Mouse (Mus musculus) thymus, postnatal 4 days (tissue): ENCODE measurements around the gene Sdf4.
A peak's percentile ranks its signal among the peaks of the same experiment; 100 is the strongest.

ENCODE experiments used
- DNase-seq: peaks from one replicate; pipeline ENCODE4 v3.0.0; 2021

Sdf4 gene

DNA sequence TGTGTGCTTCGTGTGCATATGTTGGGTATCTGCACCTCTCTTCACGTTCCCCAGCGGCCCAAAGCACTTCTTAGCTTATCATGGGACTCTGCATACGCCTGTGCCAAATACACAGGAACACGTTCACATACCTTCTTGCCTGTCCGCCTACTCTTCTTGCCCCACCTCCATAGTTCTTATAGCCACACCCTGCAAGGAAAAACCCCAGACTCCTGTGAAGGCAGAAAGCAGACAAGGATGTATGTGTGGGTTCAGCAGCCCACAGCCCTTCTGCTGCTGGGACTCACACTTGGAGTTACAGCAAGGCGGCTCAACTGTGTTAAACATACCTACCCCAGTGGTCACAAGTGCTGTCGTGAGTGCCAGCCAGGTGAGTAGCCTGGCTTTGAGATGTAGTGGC, 21.0 kb downstream of the Sdf4 start, which contains the start of gene Tnfrsf4:
Tnfrsf4 (plus strand) TSS at position 207 of the 400 bp plus-strand sequence.
- no peak for DNase-seq

DNA sequence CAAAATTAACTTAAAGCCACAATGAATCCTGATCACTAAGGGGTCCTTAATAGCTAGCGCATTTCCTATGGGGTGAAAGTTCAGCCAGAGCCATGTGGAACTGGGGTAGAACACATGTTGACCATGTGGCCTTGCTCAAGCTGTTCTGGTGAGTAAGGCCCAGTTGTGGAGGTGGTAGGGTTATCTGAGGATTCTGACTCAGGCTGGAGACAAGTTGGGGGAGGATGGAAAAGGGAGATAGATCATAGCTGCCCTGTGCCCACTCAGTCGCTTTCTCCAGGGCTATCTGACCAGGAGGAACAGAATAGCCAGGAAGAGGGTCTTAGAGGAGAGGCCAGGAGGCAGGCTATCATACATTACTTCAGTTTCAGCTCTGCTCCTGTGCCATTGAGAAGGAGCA, 21.8 kb downstream of the Sdf4 start:
- DNase-seq = no peak

DNA sequence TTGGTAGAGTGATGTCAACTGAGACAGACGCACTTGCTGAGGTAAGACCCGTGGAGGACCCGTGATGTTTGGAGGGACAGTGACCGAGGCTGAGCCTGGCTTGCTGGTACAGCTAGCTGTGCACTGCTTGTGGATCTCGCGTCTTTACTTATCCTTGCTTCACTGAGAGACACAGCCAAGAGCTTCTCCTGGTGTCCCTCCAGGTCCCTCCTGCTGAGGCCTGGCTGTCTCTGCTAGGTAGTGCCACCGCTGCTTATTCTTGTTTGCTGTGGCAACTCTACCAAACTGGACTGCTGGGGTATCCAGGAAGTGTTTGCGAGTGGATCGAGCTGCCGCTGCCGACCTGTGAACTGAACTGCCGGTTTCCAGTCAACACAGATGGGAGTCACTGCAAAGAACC, 27.1 kb downstream of the Sdf4 start:
- DNase-seq = no peak

DNA sequence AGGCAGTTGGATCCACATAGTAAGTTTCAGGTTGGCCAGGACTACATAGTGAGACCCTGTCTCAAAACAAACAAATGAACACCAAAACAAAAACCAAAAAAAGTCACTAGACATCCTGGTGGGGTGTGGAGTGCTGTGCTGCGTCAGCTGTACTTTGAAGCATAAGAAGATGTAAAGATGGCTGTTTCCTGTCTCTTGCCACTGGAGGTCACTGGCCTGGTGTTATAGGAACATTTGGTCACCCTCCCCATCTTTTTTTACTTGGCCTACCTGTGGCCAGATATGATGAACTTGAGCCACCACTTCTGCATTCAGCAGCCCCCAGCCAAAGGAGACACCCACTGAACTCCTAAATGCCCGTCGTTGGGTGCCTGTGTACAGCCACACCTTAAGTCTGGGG, 28.7 kb downstream of the Sdf4 start:
- no peak for DNase-seq

DNA sequence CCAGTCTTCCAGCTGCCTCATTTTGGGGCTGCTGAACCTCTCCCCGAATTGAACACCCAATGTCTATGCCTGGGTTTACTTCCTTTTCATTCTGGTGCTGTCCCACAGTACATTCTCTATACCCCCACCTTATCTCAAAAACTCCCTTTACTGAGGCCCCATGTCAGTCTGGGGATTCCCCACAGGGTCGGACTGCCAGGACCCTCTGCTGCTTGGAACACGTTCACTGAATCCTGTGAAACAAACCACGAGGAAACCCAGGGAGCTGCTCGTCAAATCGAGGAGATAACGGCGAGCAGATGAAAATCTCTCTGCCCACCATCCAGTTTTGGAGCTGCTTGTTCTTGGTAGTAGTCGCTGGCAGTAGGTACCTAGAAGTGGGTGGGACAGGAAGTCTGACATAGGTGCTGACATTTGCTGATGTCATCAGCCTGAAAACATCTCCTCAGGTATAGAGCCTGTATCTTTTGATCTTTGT, 29.3 kb downstream of the Sdf4 start:
- peak; percentile 31 for DNase-seq

DNA sequence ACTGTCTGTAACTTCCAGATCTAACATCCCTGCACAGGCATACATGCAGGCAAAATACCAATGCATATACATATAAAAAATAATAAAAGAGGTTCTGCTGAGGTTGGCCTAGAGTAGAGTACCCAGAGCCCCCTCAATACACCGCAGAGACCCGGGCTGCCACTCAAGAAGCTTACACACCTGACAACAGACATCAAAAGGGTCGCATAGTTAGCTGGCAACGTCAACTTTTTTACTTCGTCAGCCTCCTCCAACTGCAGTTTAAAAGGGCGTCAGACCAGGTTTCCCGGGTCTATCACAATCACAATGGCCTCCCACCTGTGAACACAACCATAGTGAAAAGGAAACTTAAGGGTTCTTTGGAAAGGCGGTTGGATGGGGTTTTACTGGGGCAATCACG, 30.8 kb downstream of the Sdf4 start:
- peak; percentile 55 for DNase-seq

DNA sequence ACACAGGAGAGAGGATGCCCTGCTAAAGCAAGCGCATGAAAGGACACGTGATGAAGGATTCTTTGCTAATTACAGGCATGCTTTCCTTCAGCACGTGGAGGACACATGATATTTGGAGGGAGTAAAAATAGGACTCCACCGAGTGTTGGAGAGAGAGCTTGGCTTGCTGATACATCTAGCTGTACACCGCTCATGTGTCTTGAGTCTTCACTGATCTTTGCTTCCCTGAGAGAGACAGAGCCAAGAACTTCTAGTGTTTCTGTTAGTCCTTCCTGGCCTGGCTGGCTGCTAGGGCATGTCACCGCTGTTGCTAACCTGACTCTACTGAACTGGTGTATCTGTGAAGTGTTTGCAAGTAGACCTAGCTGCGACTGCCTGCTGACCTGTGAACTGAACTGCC, 31.5 kb downstream of the Sdf4 start:
- DNase-seq = no peak

DNA sequence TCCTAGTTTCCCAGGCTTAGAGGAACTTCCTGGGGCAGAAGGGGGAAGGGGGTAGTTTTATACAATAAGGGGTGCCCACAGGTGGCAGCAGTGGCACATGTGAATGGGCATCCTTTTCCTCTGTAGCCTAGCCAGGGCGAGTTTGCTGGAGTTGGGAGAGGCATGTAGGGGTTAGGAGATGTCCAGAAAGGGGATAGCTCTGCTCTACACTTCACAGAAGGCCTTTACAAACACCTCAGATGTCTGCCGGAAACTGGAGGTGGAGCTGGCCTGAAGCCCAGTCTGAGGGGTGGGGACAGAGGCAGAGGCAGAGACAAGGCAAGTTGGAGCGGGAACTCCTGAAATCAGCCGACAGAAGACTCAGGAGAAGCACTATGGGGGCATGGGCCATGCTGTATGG, 33.3 kb downstream of the Sdf4 start, which contains the start of gene Tnfrsf18:
Tnfrsf18 (plus strand) TSS at position 152 of the 400 bp plus-strand sequence.
- DNase-seq = peak; percentile 78

DNA sequence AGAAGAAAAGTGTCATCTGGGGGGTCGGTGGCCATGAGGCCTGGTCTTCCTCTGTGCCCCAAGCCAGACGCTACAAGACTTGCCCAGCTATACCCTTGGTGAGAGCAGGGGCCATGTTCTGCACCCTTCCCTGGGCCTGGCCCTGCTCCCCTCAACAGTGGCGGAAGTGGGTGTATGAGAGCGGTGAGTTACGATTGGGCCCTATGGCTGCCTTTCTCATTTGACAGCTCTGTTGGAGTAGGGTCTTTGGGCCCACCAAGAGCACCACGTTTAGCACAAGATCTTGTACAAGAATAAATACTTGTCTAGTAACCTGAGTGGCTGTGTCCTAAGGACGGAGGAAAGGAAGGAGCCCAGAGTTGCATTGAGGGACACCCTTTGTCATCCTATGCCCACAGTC, 35.9 kb downstream of the Sdf4 start:
- no peak for DNase-seq

DNA sequence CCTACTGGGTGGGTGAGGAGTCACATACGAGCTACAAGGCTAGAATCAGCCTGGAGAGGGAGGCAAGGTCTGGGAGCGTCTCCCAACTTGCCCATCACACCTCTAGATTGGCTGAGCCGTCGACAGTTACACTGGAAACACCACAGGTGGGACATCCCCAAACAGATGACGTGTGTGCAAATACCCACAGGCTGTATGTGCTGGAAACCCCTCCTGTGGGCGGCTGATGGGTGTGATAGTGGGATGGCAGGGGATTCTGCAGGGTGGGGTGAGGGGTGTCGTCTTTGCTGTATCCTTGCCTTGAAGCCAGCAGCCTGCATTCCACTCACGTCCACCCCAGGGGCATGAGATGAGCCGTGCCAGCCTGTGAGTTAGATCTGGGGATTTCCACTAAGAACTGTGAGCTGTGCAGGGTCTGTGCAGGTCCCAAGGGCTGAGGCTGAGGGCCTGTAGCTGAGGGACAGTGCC, 38.0 kb downstream of the Sdf4 start:
- DNase-seq = peak; percentile 34

DNA sequence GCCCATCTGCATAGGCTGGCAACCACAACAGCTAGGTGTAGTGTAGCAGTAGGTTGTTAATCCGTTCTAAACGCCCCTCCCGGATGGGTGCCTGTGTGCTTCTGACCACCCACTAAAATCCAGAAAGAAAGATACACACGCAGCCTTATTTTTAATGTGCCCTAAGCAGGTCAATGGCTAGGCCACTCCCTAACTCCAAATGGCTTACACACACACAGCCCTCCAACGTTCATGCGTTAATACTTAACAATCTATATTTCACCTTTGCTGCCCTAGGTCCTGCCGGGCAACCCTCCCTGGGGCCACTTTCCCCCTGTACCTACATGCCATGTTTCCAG, 38.6 kb downstream of the Sdf4 start:
- no peak for DNase-seq

DNA sequence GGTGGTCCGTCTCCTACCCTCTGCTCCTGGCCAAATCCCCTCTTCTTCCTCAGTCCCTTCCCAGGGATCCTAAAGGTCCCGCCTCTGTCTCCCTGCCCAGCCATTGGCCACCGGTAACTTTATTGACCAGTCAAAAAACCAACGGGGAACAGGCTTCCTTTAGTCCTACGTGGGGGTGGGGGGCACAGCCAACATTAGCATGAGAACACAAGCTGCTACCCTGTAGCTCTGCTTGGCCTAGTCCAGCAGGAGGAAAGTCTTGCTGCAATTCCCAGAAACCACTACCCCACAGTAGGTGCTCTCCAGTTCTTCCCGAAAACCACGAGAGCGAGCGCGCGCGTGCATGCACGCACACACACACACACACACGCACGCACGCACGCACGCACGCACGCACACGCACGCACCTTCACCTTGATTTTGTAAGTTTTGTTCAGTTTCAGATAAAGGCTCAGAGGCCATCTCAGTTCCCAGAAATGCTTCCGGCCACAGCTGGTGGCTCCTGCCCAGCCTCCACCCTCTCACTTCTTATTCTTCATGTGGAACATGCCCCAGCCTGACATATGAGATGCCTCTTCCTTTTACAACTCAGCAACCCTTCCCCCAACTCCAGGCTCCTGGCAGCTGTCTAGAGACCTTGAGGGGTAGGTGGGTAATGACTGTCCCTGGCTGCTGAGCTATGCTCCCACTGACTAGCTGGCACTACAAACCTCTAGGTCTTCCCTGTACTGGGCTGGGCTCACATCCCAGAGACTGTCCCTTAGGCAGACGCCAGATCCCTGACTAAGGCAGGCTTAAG, 39.1 kb downstream of the Sdf4 start:
- peak; percentile 70 for DNase-seq

DNA sequence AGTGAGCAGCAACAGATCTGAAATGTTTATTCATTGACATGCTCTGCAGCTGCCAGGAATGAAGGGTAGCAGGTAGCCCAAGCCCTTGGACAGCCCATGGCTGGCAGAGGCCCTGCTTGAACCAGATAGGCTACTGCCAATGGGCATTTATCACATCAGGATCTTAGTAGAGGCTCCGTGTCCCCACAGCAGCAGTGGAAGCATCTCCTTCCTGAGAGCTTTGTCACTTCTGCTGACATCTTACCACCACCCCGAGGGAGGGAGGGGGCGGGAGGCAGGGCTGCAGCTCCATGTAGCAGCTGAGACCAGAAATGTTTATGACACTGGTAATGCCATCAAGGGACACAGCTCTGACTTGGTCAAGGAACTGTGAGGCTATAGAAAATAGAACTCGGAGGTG, 40.2 kb downstream of the Sdf4 start:
- DNase-seq = peak; percentile 68

DNA sequence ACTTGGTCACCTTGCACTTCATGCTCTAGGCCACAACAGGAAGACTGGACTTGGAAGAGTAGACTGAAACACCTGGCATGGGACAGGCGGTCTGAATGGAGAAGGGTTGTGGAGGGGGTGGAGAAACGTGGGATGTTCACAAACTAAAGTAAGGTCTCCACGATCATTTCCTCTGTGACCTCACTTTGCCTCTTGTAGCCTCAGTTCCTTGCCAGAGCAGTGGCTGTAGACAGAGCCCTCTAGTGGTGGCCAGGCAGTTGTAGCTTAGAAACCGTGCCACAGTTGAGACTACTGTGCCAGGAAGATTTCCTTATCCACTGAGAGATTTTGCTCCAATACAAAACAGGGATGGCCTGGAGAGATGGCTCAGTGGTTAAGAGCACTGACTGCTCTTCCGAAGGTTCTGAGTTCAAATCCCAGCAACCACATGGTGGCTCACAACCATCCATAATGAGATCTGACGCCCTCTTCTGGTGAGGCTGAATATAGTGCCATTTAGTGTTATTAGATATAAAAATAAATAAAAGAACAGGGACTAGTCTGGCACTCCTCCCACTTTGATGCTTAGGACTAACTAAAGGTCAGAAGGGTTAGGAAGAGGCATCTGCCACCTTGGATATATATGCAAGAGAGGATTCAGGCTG, 40.9 kb downstream of the Sdf4 start:
- peak; percentile 77 for DNase-seq

DNA sequence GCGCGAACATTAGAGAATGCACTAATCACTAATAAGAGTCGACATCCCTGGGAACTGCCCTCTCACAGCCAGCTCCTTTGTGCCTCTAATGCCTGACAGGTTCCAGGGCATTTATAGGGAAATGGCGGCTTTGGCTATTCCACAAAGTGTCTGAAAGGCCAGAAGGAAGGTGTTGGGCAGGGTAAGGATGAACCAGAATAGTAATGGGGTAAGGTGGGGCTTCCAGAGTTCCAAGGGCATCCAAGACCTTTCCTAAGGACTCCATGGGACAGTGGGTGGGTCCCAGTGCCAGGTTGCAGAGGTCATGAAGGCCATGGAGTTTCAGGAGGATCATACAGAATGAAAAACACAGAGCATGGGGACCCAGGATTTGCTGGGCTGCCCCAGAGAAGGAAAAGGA, 41.6 kb downstream of the Sdf4 start:
- DNase-seq = no peak

DNA sequence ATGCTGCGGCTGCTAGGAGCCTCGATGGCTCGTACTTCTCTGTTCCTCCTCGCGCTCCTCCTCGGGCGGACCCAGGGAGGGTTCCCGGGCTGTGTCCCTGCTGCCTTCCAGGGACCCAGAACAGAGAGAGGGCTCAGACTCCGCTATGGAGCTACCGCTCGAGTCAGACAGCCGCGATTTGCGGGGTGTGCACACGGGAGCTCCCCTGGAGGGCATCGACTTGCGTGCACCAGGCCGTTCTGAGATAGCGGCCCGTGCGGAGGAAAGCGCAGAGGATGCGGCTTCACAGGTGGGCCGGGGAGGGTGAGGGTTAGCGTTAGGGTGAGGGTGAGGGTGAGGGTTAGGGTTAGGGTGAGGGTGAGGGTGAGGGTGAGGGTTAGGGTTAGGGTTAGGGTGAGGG, 42.2 kb downstream of the Sdf4 start:
- DNase-seq = peak; percentile 65

DNA sequence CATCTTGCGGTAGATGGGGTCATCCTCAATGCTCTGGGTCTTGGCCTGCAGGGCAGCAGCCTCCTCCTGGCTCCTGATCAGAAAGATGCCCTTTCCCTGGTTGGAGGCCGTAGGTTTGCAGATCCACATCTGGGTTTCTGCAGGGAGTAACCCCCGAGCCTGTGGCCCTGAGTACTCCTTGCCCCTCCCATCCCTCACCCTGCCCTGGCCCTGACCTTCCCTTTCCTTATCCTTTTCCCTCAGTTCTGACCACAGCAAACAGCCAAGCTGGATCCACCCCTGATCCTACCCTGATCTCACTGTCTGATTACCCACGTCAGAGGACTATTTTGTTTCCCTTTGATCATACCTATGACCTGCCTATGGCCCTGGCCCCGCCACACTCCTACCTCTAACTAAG, 52.1 kb downstream of the Sdf4 start:
- DNase-seq = no peak

DNA sequence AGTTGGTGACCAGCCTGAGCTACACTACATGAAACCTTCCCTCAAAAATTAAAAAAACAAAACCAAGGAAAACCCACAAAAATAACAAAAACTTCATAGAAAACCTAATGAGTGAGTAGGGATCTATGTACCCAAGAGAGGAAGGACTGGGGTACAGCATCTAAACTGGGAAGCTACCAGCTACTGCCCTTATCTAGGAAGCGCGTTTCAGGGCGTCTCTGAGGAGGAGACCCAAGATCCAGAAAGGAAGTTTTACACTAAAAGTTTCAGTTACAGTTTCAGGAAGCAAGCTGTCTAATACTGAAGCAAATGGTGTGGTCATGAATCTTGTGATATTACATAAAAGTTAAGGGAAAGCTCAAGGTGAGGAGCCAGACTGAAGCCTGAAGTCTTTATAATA, 57.1 kb downstream of the Sdf4 start:
- no peak for DNase-seq

DNA sequence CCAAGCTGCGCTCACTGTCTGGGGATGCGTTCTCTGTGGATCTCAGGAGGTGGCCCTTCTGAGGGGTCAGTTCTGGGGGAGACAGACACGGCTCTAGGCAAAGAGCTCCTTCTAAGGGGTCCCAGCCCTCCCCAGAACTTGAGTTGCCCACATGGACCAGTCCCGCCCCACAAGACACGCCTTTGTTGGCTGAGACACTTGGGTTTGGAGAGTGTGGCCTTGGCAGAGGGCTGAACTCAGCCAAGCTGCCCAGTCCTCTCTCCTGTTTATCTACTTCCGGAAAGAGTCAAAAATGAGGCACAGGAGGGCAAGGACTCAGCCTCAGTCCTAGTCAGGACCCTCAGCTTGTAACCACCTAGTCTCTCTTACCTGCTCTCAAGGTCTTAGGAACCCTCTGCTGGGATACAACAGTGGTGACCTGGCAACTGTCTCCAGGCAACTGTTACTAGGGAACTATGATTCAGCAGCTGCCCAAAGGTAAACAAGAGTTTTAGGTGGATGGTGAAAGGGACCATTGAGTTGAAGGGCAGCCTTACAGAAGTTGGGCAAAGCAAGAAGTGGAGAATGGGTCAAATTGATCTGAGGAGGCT, 57.8 kb downstream of the Sdf4 start:
- DNase-seq = no peak

DNA sequence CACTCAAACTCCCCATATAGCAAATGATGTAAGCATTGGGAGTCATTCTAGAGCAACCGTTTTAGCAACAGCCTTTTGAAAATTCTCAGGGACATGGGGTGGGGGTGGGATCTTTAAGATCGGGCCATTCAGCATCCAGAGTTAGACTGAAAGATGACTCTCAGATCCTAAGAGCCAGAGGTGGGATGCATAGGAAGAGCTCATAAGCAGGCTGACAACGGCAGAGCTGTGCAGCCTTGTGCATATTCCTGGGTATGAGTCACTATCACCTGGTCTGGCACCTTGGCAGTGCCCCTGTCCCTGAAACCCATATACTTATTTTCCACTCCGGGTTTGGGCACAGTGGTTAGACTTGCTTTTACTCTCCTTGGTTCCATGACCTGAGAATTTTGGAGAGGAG, 60.4 kb downstream of the Sdf4 start:
- no peak for DNase-seq

DNA sequence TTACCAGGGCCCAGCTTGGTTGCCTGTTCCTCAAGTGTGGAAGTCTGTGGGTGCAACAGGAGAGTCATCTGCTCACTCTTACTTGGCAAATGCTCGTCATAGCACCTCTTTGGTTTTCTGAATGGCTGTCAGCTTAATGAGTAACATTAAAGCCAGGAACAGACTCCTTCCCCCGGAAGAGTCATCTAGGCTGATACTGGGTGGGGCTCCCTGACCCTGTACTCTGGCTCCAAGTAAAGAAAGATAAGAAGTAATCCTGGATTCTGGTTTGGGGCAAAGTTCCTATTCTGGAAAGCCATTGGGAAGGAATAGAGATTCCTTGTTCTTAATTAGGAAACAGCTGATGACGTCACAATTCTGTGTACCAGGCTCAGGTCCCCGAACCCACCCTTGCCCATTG, 61.5 kb downstream of the Sdf4 start:
- DNase-seq = no peak

DNA sequence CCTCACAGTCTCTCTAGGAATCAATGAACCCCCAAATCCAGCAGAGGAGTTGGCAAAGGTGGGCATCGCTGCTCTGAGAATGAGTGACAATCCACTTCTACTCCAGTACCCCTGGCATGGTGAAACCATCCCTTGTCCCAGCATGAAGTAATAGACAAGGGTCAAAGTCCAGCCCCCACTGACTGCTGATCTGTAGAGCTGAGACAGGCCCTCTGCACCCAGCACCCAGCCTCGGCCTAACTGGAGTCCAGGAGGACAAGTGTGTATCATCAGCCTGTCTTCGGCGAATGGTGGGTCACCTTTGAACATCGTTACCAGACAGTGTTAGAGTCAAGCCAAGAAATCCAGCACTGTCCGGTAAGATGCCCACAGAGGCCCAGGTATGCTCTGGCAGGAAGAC, 61.9 kb downstream of the Sdf4 start:
- no peak for DNase-seq

DNA sequence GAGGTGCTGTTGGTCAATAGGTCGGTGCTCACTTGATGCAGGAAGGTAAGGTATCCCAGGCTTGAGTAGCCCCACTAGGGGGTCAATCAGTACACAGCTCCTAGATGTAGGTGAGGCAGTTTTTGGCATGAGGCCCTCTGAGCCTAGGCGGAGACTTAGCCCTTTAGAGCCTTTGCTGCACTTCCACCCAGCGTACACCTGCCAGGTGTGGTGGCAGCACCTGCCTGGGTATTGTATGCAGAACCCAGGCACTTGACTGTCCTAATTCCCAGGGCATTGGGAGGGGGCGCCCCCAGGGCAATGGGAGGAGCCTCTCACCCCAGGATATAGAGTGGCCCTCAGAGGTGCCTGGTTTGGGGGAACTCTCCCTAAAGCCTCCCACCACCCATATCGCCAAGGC, 62.5 kb downstream of the Sdf4 start:
- no peak for DNase-seq

DNA sequence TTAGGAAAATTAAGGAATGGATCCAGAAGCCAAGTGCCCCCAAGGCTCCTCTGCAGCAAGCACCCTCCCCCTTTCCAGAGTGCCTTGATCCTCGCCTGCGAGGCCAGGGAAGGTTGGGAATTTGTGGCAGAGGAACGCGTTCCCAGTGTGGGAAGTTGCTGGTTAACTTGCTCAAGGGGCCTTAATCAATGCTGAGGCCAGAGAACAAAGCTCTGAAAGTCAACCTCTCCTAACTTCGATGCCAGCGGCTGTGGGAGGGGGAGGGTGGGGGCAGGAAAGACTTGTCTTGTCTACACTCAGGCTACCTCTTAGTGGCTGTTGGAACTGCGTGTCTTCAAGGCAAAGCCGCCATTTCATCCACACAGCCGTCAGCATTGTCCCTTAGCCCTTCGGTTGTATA, 65.0 kb downstream of the Sdf4 start:
- no peak for DNase-seq
